Mouse (Mus musculus) liver, embryonic 14.5 days (tissue): ENCODE data around the gene Dtd1.

Source experiments
- CTCF ChIP-seq: IDR thresholded peaks from 2 replicates; pipeline ENCODE4 v1.5.1; 2016; ENCODE audit warnings: antibody characterized with exemption, low read depth, control low read depth
- EP300 ChIP-seq: IDR thresholded peaks from 2 replicates; pipeline ENCODE4 v1.6.1; 2016; ENCODE audit warnings: antibody characterized with exemption, low read depth

DNA sequence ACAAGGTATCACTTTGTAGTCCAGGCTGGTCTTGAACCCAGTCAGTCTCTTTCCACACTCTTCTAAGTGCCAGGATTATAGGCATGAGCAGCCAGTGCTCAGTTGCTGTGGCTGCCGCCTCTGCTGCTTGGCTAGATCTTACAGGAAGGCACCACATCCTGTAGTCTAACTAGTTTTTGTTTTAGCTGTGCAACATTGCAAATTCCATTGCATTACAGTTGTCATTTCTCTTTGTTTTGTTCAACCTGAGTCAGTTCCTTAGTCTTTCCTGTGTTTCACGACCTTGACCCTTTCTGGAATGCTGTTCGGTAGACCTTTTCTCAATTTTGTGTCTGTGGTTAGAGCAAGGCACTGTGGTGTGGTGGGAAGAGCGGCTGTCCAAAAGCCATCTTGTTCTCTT is 37.5 kb downstream of the Dtd1 start:
- TF ChIP-seq EP300 = no peak
- TF ChIP-seq CTCF = no peak
